Mouse (Mus musculus): ENCODE measurements around the gene Glb1l2. TPM values are rescaled to one million over a fixed set of nuclear protein-coding genes. Genes with fewer than 3 reads are reported as not detected.

Gene Glb1l2
- total RNA-seq, 1 experiment = 2.6 TPM

DNA sequence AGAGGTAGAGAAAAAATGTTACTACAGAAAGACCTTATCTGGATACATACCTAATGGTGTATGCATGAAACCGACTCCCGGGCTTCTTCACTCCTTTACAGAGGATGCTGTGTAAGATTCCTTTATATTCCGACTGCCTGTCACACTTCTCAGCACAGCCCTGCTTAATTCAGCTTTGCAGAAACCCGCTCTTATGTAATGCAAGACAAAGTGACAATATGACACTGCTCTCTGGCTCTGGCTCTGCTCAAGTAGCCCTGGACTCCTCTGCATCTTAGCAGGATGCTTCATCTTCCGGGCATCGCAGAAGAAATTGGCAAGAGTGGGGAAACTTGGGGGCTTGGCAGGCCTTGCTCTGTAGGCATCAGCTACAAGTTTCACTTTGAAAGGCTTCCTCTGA lies 43.8 kb downstream of the Glb1l2 start:
- Histone ChIP-seq H3K27ac (ENCODE audit: insufficient read depth, low read depth, low read length, poor library complexity, severe bottlenecking) (no peak overlapping the region), H3K4me3 (ENCODE audit: insufficient read depth in 1 of 2, low read depth in 1 of 2, low read length in 2 of 2, poor library complexity in 1 of 2, severe bottlenecking in 1 of 2) (no peak overlapping the region), H3K9me3 (ENCODE audit: control insufficient read depth, insufficient read depth, low read depth, low read length) (no peaks in the 10 kb centered on the region), H3K9ac (ENCODE audit: insufficient read depth, low read depth, low read length, poor library complexity, severe bottlenecking) (no peak overlapping the region), H3K4me1 (ENCODE audit: control insufficient read depth in 2 of 2, insufficient read depth in 2 of 2, low read length in 2 of 2, poor library complexity in 1 of 2) (peaks cover 0 to 4% of the 10 kb centered on the region in 2 experiments; a peak in 1 of 4 replicates), H3K36me3 (ENCODE audit: control insufficient read depth, insufficient read depth, low read length, poor library complexity, severe bottlenecking) (no peaks in the 10 kb centered on the region)
- in situ Hi-C loops (cut with MboI; ENCODE audit: low sequenced_read_pairs in 2 of 2, unreplicated experiment in 2 of 2) = loop anchor here in 1 of 2 experiments (25.0 kb wide), 1 partner anchor 1025 kb away; no protein-coding TSS in a partner anchor
- TF ChIP-seq CHD2 (IDR thresholded peaks at IDR 0.05; ENCODE audit: low read depth, low read length) (no peak), ZC3H11A (IDR thresholded peaks at IDR 0.05; ENCODE audit: borderline replicate concordance, low read depth, low read length) (no peak), ZNF384 (IDR thresholded peaks at IDR 0.05; ENCODE audit: low read depth, low read length) (no peak), HCFC1 (IDR thresholded peaks at IDR 0.05; ENCODE audit: borderline replicate concordance, insufficient read depth, low read length) (no peak), MAFK (IDR thresholded peaks at IDR 0.05; ENCODE audit: insufficient read depth, low read depth, low read length) (no peak)
- DNase-seq (ENCODE audit: low read depth, low spot score) = no peak

DNA sequence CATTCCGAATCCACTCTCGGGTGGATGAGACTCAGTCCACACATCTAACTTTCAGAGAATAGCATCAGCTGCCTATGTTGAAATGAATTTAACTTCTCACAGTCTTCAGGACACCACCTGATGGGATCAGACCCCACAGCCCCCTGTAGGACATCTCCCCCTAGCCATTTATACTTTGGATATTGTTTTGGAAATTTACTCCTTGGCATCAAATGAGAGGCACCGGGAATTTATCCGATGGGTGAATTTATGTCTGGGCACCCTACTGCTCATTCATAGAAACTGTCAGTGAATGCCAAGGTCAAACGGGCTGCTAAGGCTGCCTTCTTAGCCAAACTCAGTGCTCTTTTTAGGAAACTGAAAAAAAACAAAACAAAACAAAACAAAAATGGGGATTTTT lies 45.7 kb downstream of the Glb1l2 start:
- H3K27ac ChIP-seq (ENCODE audit: insufficient read depth, low read depth, low read length, poor library complexity, severe bottlenecking) = no peak overlapping the region
- H3K4me1 ChIP-seq (ENCODE audit: control insufficient read depth in 2 of 2, insufficient read depth in 2 of 2, low read length in 2 of 2, poor library complexity in 1 of 2) = peaks cover 0 to 7% of the 10 kb centered on the region in 2 experiments; a peak in 1 of 4 replicates
- no peak overlapping the region for H3K9ac ChIP-seq (ENCODE audit: insufficient read depth, low read depth, low read length, poor library complexity, severe bottlenecking)
- no peak overlapping the region for H3K4me3 ChIP-seq (ENCODE audit: insufficient read depth in 1 of 2, low read depth in 1 of 2, low read length in 2 of 2, poor library complexity in 1 of 2, severe bottlenecking in 1 of 2)
- in situ Hi-C loops (cut with MboI; ENCODE audit: low sequenced_read_pairs in 2 of 2, unreplicated experiment in 2 of 2) = loop anchor here in 1 of 2 experiments (25.0 kb wide), 1 partner anchor 1023 kb away; no protein-coding TSS in a partner anchor
- no peak for TF ChIP-seq ZNF384 (IDR thresholded peaks at IDR 0.05; ENCODE audit: low read depth, low read length)
- TF ChIP-seq CHD2 (IDR thresholded peaks at IDR 0.05; ENCODE audit: low read depth, low read length) = no peak
- no peak for TF ChIP-seq ZC3H11A (IDR thresholded peaks at IDR 0.05; ENCODE audit: borderline replicate concordance, low read depth, low read length)
- TF ChIP-seq MAFK (IDR thresholded peaks at IDR 0.05; ENCODE audit: insufficient read depth, low read depth, low read length) = no peak
- no peak for TF ChIP-seq HCFC1 (IDR thresholded peaks at IDR 0.05; ENCODE audit: borderline replicate concordance, insufficient read depth, low read length)
- H3K9me3 ChIP-seq (ENCODE audit: control insufficient read depth, insufficient read depth, low read depth, low read length) = no peaks in the 10 kb centered on the region
- H3K36me3 ChIP-seq (ENCODE audit: control insufficient read depth, insufficient read depth, low read length, poor library complexity, severe bottlenecking) = no peaks in the 10 kb centered on the region
- no peak for DNase-seq (ENCODE audit: low read depth, low spot score)

DNA sequence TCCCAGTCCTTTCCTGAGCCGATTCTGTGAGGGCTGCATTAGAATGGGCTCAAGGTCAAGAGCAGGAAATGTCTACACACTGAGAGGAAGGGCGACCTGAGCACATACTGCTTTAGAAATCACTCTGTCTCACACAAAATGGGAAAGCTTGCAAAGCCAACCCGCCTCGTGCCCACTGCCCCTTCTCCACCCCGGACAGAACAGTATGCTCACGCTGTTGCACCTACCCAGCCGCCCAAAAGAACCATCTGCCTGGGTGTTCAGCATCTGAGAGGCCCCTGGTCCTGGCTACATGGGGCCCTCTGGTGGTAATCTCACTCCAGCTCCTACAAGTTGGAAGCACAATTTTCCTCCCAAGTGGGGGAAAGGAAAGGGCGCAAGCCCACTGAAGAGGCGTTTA lies 46.2 kb downstream of the Glb1l2 start:
- Histone ChIP-seq H3K9me3 (ENCODE audit: control insufficient read depth, insufficient read depth, low read depth, low read length) (no peaks in the 10 kb centered on the region), H3K4me1 (ENCODE audit: control insufficient read depth in 2 of 2, insufficient read depth in 2 of 2, low read length in 2 of 2, poor library complexity in 1 of 2) (peaks cover 0 to 9% of the 10 kb centered on the region in 2 experiments; a peak in 1 of 4 replicates), H3K36me3 (ENCODE audit: control insufficient read depth, insufficient read depth, low read length, poor library complexity, severe bottlenecking) (no peaks in the 10 kb centered on the region), H3K27ac (ENCODE audit: insufficient read depth, low read depth, low read length, poor library complexity, severe bottlenecking) (no peak overlapping the region), H3K4me3 (ENCODE audit: insufficient read depth in 1 of 2, low read depth in 1 of 2, low read length in 2 of 2, poor library complexity in 1 of 2, severe bottlenecking in 1 of 2) (no peak overlapping the region), H3K9ac (ENCODE audit: insufficient read depth, low read depth, low read length, poor library complexity, severe bottlenecking) (no peak overlapping the region)
- in situ Hi-C loops (cut with MboI; ENCODE audit: low sequenced_read_pairs in 2 of 2, unreplicated experiment in 2 of 2) = loop anchor here in 1 of 2 experiments (25.0 kb wide), 1 partner anchor 1023 kb away; no protein-coding TSS in a partner anchor
- peak; percentile 24 for DNase-seq (ENCODE audit: low read depth, low spot score)
- no peak for TF ChIP-seq ZC3H11A (IDR thresholded peaks at IDR 0.05; ENCODE audit: borderline replicate concordance, low read depth, low read length)
- TF ChIP-seq CHD2 (IDR thresholded peaks at IDR 0.05; ENCODE audit: low read depth, low read length) = no peak
- no peak for TF ChIP-seq ZNF384 (IDR thresholded peaks at IDR 0.05; ENCODE audit: low read depth, low read length)
- TF ChIP-seq MAFK (IDR thresholded peaks at IDR 0.05; ENCODE audit: insufficient read depth, low read depth, low read length) = no peak
- no peak for TF ChIP-seq HCFC1 (IDR thresholded peaks at IDR 0.05; ENCODE audit: borderline replicate concordance, insufficient read depth, low read length)

DNA sequence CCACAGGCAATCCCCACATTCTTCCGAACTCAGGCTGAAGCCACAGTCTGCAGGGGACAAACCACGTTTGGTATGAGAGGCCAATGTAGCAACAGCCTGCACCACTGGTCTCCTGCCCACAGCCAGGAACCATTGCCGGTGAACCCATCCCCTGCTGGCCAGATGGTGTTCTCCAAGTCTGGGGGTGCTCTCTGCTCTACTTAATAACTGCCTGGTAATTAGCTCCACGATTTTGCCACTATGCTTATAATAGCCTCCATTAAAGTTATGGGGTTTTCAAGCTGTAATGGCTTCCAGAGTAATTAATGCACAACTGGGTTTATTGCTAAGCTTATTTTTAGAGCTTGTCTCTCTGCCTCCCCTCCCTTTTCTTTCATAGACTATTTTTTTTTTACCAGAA lies 57.4 kb downstream of the Glb1l2 start:
- Histone ChIP-seq H3K27ac (ENCODE audit: insufficient read depth, low read depth, low read length, poor library complexity, severe bottlenecking) (no peak overlapping the region), H3K36me3 (ENCODE audit: control insufficient read depth, insufficient read depth, low read length, poor library complexity, severe bottlenecking) (no peaks in the 10 kb centered on the region), H3K9ac (ENCODE audit: insufficient read depth, low read depth, low read length, poor library complexity, severe bottlenecking) (no peak overlapping the region), H3K4me1 (ENCODE audit: control insufficient read depth in 2 of 2, insufficient read depth in 2 of 2, low read length in 2 of 2, poor library complexity in 1 of 2) (no peaks in the 10 kb centered on the region), H3K4me3 (ENCODE audit: insufficient read depth in 1 of 2, low read depth in 1 of 2, low read length in 2 of 2, poor library complexity in 1 of 2, severe bottlenecking in 1 of 2) (no peak overlapping the region), H3K9me3 (ENCODE audit: control insufficient read depth, insufficient read depth, low read depth, low read length) (no peaks in the 10 kb centered on the region)
- TF ChIP-seq MAFK (IDR thresholded peaks at IDR 0.05; ENCODE audit: insufficient read depth, low read depth, low read length) = no peak
- TF ChIP-seq ZC3H11A (IDR thresholded peaks at IDR 0.05; ENCODE audit: borderline replicate concordance, low read depth, low read length) = no peak
- no peak for TF ChIP-seq HCFC1 (IDR thresholded peaks at IDR 0.05; ENCODE audit: borderline replicate concordance, insufficient read depth, low read length)
- no peak for TF ChIP-seq CHD2 (IDR thresholded peaks at IDR 0.05; ENCODE audit: low read depth, low read length)
- TF ChIP-seq ZNF384 (IDR thresholded peaks at IDR 0.05; ENCODE audit: low read depth, low read length) = no peak
- no peak for DNase-seq (ENCODE audit: low read depth, low spot score)
- in situ Hi-C loops (cut with MboI; ENCODE audit: low sequenced_read_pairs in 2 of 2, unreplicated experiment in 2 of 2) = no loop called here
